Mouse (Mus musculus): ENCODE results near the gene Hlx. TPM values are rescaled to one million over a fixed set of nuclear protein-coding genes. Genes with fewer than 3 reads are reported as not detected.

The Hlx gene
- polyA plus RNA-seq, 1 experiment from 2014 or later, result 8.7 TPM

- Histone ChIP-seq H3K27me3 (replicated peaks) (peaks cover 24% of the 10 kb centered on the region), H3K4me2 (no peak overlapping the region), H3K4me3 (no peak overlapping the region), H3K4me1 (replicated peaks) (no peaks in the 10 kb centered on the region), H3K9me3 (replicated peaks) (peaks cover 4% of the 10 kb centered on the region; the same call in 1 of the 2 replicates), H3K36me3 (no peaks in the 10 kb centered on the region), H3K9ac (no peak overlapping the region), H3K27ac (ENCODE audit: poor library complexity, severe bottlenecking) (no peak overlapping the region)
- WGBS, result 72% methylated on average over 4 of the region's 4 CpGs
- ATAC-seq (ENCODE audit: insufficient number of reproducible peaks, low FRiP score), result no peak
Measured at GRCm38 (mm10) chr1:184707532-184708248, 24.7 kb downstream of the Hlx start.

- no peak for ATAC-seq (ENCODE audit: insufficient number of reproducible peaks, low FRiP score)
- Histone ChIP-seq H3K4me3 (no peak overlapping the region), H3K4me1 (replicated peaks) (no peaks in the 10 kb centered on the region), H3K36me3 (no peaks in the 10 kb centered on the region), H3K4me2 (no peak overlapping the region), H3K27ac (ENCODE audit: poor library complexity, severe bottlenecking) (no peak overlapping the region), H3K9ac (no peak overlapping the region), H3K27me3 (replicated peaks) (peaks cover 18% of the 10 kb centered on the region), H3K9me3 (replicated peaks) (no peaks in the 10 kb centered on the region)
- WGBS, result 45% methylated on average over 3 of the region's 3 CpGs
Measured at GRCm38 (mm10) chr1:184704901-184705300, 27.5 kb downstream of the Hlx start.

GRCm38 (mm10) chr1:184699295-184699694 lies 33.1 kb downstream of the Hlx start:
- Histone ChIP-seq H3K9me3 (replicated peaks) (no peaks in the 10 kb centered on the region), H3K4me3 (no peak overlapping the region), H3K9ac (no peak overlapping the region), H3K27me3 (replicated peaks) (no peaks in the 10 kb centered on the region), H3K4me2 (no peak overlapping the region), H3K4me1 (replicated peaks) (no peaks in the 10 kb centered on the region), H3K36me3 (no peaks in the 10 kb centered on the region), H3K27ac (ENCODE audit: poor library complexity, severe bottlenecking) (no peak overlapping the region)
- ATAC-seq (ENCODE audit: insufficient number of reproducible peaks, low FRiP score), result no peak
- WGBS, result 71% methylated on average over 1 of the region's 1 CpGs

- H3K27ac ChIP-seq (ENCODE audit: poor library complexity, severe bottlenecking), result no peak overlapping the region
- H3K4me2 ChIP-seq, result no peak overlapping the region
- no peak overlapping the region for H3K9ac ChIP-seq
- ATAC-seq (ENCODE audit: insufficient number of reproducible peaks, low FRiP score), result no peak
- H3K27me3 ChIP-seq (replicated peaks), result no peaks in the 10 kb centered on the region
- no peaks in the 10 kb centered on the region for H3K36me3 ChIP-seq
- H3K9me3 ChIP-seq (replicated peaks), result no peaks in the 10 kb centered on the region
- WGBS, result 68% methylated on average over 2 of the region's 2 CpGs
- no peak overlapping the region for H3K4me3 ChIP-seq
- no peaks in the 10 kb centered on the region for H3K4me1 ChIP-seq (replicated peaks)
Measured at GRCm38 (mm10) chr1:184695451-184695850, 37.0 kb downstream of the Hlx start.

GRCm38 (mm10) chr1:184692204-184692904 lies 40.1 kb downstream of the Hlx start:
- no peaks in the 10 kb centered on the region for H3K27me3 ChIP-seq (replicated peaks)
- H3K27ac ChIP-seq (ENCODE audit: poor library complexity, severe bottlenecking), result no peak overlapping the region
- no peaks in the 10 kb centered on the region for H3K9me3 ChIP-seq (replicated peaks)
- H3K4me3 ChIP-seq, result no peak overlapping the region
- WGBS, result 80% methylated on average over 10 of the region's 10 CpGs
- no peaks in the 10 kb centered on the region for H3K4me1 ChIP-seq (replicated peaks)
- no peak for ATAC-seq (ENCODE audit: insufficient number of reproducible peaks, low FRiP score)
- no peaks in the 10 kb centered on the region for H3K36me3 ChIP-seq
- no peak overlapping the region for H3K4me2 ChIP-seq
- no peak overlapping the region for H3K9ac ChIP-seq

- H3K9ac ChIP-seq, result no peak overlapping the region
- ATAC-seq (ENCODE audit: insufficient number of reproducible peaks, low FRiP score), result no peak
- H3K4me1 ChIP-seq (replicated peaks), result no peaks in the 10 kb centered on the region
- no peaks in the 10 kb centered on the region for H3K27me3 ChIP-seq (replicated peaks)
- no peak overlapping the region for H3K4me2 ChIP-seq
- no peak overlapping the region for H3K27ac ChIP-seq (ENCODE audit: poor library complexity, severe bottlenecking)
- H3K36me3 ChIP-seq, result no peaks in the 10 kb centered on the region
- WGBS, result 78% methylated on average over 8 of the region's 8 CpGs
- no peaks in the 10 kb centered on the region for H3K9me3 ChIP-seq (replicated peaks)
- H3K4me3 ChIP-seq, result no peak overlapping the region
Measured at GRCm38 (mm10) chr1:184691240-184691639, 41.2 kb downstream of the Hlx start.

- H3K4me2 ChIP-seq, result no peak overlapping the region
- ATAC-seq (ENCODE audit: insufficient number of reproducible peaks, low FRiP score), result no peak
- 31% methylated on average over 7 of the region's 7 CpGs for WGBS
- no peak overlapping the region for H3K9ac ChIP-seq
- no peaks in the 10 kb centered on the region for H3K27me3 ChIP-seq (replicated peaks)
- no peaks in the 10 kb centered on the region for H3K36me3 ChIP-seq
- no peak overlapping the region for H3K4me3 ChIP-seq
- H3K27ac ChIP-seq (ENCODE audit: poor library complexity, severe bottlenecking), result no peak overlapping the region
- no peaks in the 10 kb centered on the region for H3K9me3 ChIP-seq (replicated peaks)
- H3K4me1 ChIP-seq (replicated peaks), result no peaks in the 10 kb centered on the region
Measured at GRCm38 (mm10) chr1:184688026-184688425, 44.4 kb downstream of the Hlx start.

GRCm38 (mm10) chr1:184687512-184687911 lies 44.9 kb downstream of the Hlx start:
- H3K4me3 ChIP-seq, result no peak overlapping the region
- H3K9me3 ChIP-seq (replicated peaks), result no peaks in the 10 kb centered on the region
- no peaks in the 10 kb centered on the region for H3K27me3 ChIP-seq (replicated peaks)
- no peaks in the 10 kb centered on the region for H3K36me3 ChIP-seq
- ATAC-seq (ENCODE audit: insufficient number of reproducible peaks, low FRiP score), result no peak
- H3K4me1 ChIP-seq (replicated peaks), result no peaks in the 10 kb centered on the region
- H3K4me2 ChIP-seq, result no peak overlapping the region
- WGBS, result 25% methylated on average over 4 of the region's 4 CpGs
- no peak overlapping the region for H3K27ac ChIP-seq (ENCODE audit: poor library complexity, severe bottlenecking)
- H3K9ac ChIP-seq, result no peak overlapping the region

- Histone ChIP-seq H3K4me1 (replicated peaks) (no peaks in the 10 kb centered on the region), H3K4me2 (no peak overlapping the region), H3K9me3 (replicated peaks) (no peaks in the 10 kb centered on the region), H3K4me3 (no peak overlapping the region), H3K27ac (ENCODE audit: poor library complexity, severe bottlenecking) (no peak overlapping the region), H3K36me3 (no peaks in the 10 kb centered on the region), H3K27me3 (replicated peaks) (peaks cover 5% of the 10 kb centered on the region; the same call in 1 of the 2 replicates), H3K9ac (no peak overlapping the region)
- no peak for ATAC-seq (ENCODE audit: insufficient number of reproducible peaks, low FRiP score)
- WGBS, result 65% methylated on average over 6 of the region's 6 CpGs
Measured at GRCm38 (mm10) chr1:184683541-184683940, 48.9 kb downstream of the Hlx start.

- ATAC-seq (ENCODE audit: insufficient number of reproducible peaks, low FRiP score), result no peak
- 60% methylated on average over 8 of the region's 8 CpGs for WGBS
- no peaks in the 10 kb centered on the region for H3K36me3 ChIP-seq
- H3K9ac ChIP-seq, result no peak overlapping the region
- no peaks in the 10 kb centered on the region for H3K9me3 ChIP-seq (replicated peaks)
- H3K4me3 ChIP-seq, result no peak overlapping the region
- H3K27ac ChIP-seq (ENCODE audit: poor library complexity, severe bottlenecking), result no peak overlapping the region
- H3K4me2 ChIP-seq, result no peak overlapping the region
- peaks cover 9% of the 10 kb centered on the region; the same call in 1 of the 2 replicates for H3K27me3 ChIP-seq (replicated peaks)
- H3K4me1 ChIP-seq (replicated peaks), result peaks cover 13% of the 10 kb centered on the region
Measured at GRCm38 (mm10) chr1:184679416-184679965, 52.9 kb downstream of the Hlx start.

- Histone ChIP-seq H3K27me3 (replicated peaks) (peaks cover 9% of the 10 kb centered on the region; the same call in 1 of the 2 replicates), H3K4me2 (no peak overlapping the region), H3K4me3 (no peak overlapping the region), H3K4me1 (replicated peaks) (peaks cover 13% of the 10 kb centered on the region), H3K36me3 (no peaks in the 10 kb centered on the region), H3K9me3 (replicated peaks) (no peaks in the 10 kb centered on the region), H3K9ac (no peak overlapping the region), H3K27ac (ENCODE audit: poor library complexity, severe bottlenecking) (no peak overlapping the region)
- 44% methylated on average over 2 of the region's 2 CpGs for WGBS
- no peak for ATAC-seq (ENCODE audit: insufficient number of reproducible peaks, low FRiP score)
Measured at GRCm38 (mm10) chr1:184677641-184678040, 54.8 kb downstream of the Hlx start.

All from heart, embryonic 12.5 days (tissue).